Mouse (Mus musculus) layer of hippocampus, adult 2 months (tissue): ENCODE data around the gene Ugt8a. TPM values are rescaled to one million over a fixed set of nuclear protein-coding genes. Genes with fewer than 3 reads are reported as not detected.
A peak's percentile ranks its signal among the peaks of the same experiment; 100 is the strongest.

Experiments
- DNase-seq, 2 experiments: peaks; one replicate each; pipeline ENCODE4 v3.0.0; 2022; ENCODE audit warnings: low spot score in 2 of 2
- H3K27ac ChIP-seq: fragments of 200-600 bp; 2 replicates; pipeline ENCODE4 v1.8.1; 2022
- H3K4me3 ChIP-seq: fragments of 200-600 bp; 2 replicates; pipeline ENCODE4 v1.8.1; 2022; ENCODE audit warnings: mild to moderate bottlenecking
- CTCF ChIP-seq: fragments of 200-600 bp; conservative IDR thresholded peaks from 2 replicates; pipeline ENCODE4 v1.8.1; 2022; ENCODE audit warnings: antibody characterized with exemption, mild to moderate bottlenecking, moderate library complexity
- total RNA-seq, 2 experiments: library from RNA; stranded (reverse); gene quantifications; 2 replicates each; pipeline ENCODE4 v1.2.3; 2021

Ugt8a gene
- total RNA-seq, 2 experiments from 2014 or later: 27.5 to 28.5 TPM

- TF ChIP-seq CTCF: no peak
- Histone ChIP-seq H3K4me3 (no peak overlapping the region), H3K27ac (no peak overlapping the region)
- no peak for DNase-seq
These were observed 5.7 kb downstream of the Ugt8a start for GRCm38 (mm10) chr3:125932594-125933237.

GRCm38 (mm10) chr3:125931059-125931458 lies 7.4 kb downstream of the Ugt8a start:
- TF ChIP-seq CTCF: no peak
- DNase-seq: no peak
- Histone ChIP-seq H3K4me3 (no peak overlapping the region), H3K27ac (no peak overlapping the region)

GRCm38 (mm10) chr3:125920876-125921275 lies 17.5 kb downstream of the Ugt8a start:
- TF ChIP-seq CTCF: no peak
- Histone ChIP-seq H3K27ac (no peak overlapping the region), H3K4me3 (no peak overlapping the region)
- DNase-seq: no peak

GRCm38 (mm10) chr3:125898976-125899375 lies 39.4 kb downstream of the Ugt8a start:
- peak overlapping the region; percentile 7 for H3K4me3 ChIP-seq
- peak overlapping the region; percentile 70 for H3K27ac ChIP-seq
- no peak for TF ChIP-seq CTCF
- no peak for DNase-seq

GRCm38 (mm10) chr3:125887109-125887508 lies 51.3 kb downstream of the Ugt8a start:
- DNase-seq: no peak
- no peak overlapping the region for H3K4me3 ChIP-seq
- no peak for TF ChIP-seq CTCF
- H3K27ac ChIP-seq: no peak overlapping the region

GRCm38 (mm10) chr3:125884879-125885278 lies 53.5 kb downstream of the Ugt8a start:
- Histone ChIP-seq H3K27ac (peak overlapping the region; percentile 53; the same call in 1 of the 2 replicates), H3K4me3 (no peak overlapping the region)
- TF ChIP-seq CTCF: no peak
- no peak for DNase-seq

- Histone ChIP-seq H3K4me3 (no peak overlapping the region), H3K27ac (peak overlapping the region; percentile 53; the same call in 1 of the 2 replicates)
- DNase-seq: no peak
- no peak for TF ChIP-seq CTCF
These were observed 54.0 kb downstream of the Ugt8a start for GRCm38 (mm10) chr3:125884423-125884822.

GRCm38 (mm10) chr3:125883009-125883408 lies 55.4 kb downstream of the Ugt8a start:
- Histone ChIP-seq H3K27ac (peak overlapping the region; percentile 72), H3K4me3 (no peak overlapping the region)
- no peak for DNase-seq
- no peak for TF ChIP-seq CTCF

GRCm38 (mm10) chr3:125881835-125882234 lies 56.6 kb downstream of the Ugt8a start:
- DNase-seq: no peak
- TF ChIP-seq CTCF: peak; percentile 42
- Histone ChIP-seq H3K4me3 (no peak overlapping the region), H3K27ac (peak overlapping the region; percentile 72; the same call in 1 of the 2 replicates)

GRCm38 (mm10) chr3:125874371-125874770 lies 64.0 kb downstream of the Ugt8a start:
- Histone ChIP-seq H3K27ac (no peak overlapping the region), H3K4me3 (no peak overlapping the region)
- no peak for TF ChIP-seq CTCF
- DNase-seq: no peak

GRCm38 (mm10) chr3:125869873-125870272 lies 68.5 kb downstream of the Ugt8a start:
- Histone ChIP-seq H3K27ac (no peak overlapping the region; the same call in 1 of the 2 replicates), H3K4me3 (no peak overlapping the region)
- no peak for TF ChIP-seq CTCF
- DNase-seq: no peak

- no peak for DNase-seq
- TF ChIP-seq CTCF: no peak
- Histone ChIP-seq H3K4me3 (no peak overlapping the region), H3K27ac (no peak overlapping the region)
These were observed 76.8 kb downstream of the Ugt8a start for GRCm38 (mm10) chr3:125861601-125862000.

- DNase-seq: peak; percentile 53 to 64
- H3K27ac ChIP-seq: no peak overlapping the region
- H3K4me3 ChIP-seq: no peak overlapping the region
- TF ChIP-seq CTCF: peak; percentile 88
These were observed 89.1 kb downstream of the Ugt8a start for GRCm38 (mm10) chr3:125849163-125849872.

GRCm38 (mm10) chr3:125828051-125828450 lies 110.4 kb downstream of the Ugt8a start:
- no peak for DNase-seq
- Histone ChIP-seq H3K4me3 (no peak overlapping the region), H3K27ac (no peak overlapping the region)
- no peak for TF ChIP-seq CTCF
